Mouse (Mus musculus) kidney, adult 18-20 months (tissue): ENCODE data around the gene Dlgap1.

Experiments
- DNase-seq: peaks from one replicate; pipeline ENCODE4 v3.0.0; 2021

Dlgap1 gene

DNA sequence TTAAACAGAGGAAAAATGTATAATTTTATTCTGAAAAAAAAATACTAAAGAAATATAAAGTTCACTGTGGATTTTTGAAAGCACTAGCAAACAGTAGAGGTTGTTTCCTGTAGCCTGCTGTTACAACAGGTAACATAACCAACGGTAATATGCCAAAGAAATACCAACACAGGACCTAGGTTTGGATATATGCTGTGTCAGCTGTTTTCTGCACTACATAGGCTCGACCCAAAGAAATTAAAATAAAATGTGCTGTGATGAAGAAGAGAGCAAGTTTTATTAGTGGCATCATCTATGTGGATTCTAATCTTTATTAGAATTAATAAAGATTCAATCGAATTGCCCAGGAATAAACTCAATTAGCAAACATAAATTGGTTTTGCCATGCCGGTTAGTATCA lies 378.5 kb downstream of the Dlgap1 start:
- DNase-seq = no peak

DNA sequence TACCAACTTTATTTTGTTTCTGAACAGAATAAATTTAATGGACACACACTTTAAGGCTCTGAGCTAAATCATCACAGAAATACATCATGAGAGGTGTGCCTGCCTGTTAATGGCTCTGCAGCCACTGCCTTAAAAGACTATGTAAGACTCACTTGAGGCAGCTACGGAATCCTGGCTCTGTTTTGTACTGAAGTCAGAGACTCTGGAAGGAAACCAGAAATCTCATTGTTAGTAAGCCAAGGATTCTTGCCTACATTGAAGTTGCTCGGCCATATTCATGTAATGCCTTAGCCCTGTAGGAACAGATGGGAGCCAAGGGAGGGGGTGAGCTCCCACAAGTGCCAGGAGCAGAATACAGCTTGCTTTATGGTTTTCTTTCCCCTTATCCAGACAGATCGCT lies 394.7 kb downstream of the Dlgap1 start:
- DNase-seq = no peak

DNA sequence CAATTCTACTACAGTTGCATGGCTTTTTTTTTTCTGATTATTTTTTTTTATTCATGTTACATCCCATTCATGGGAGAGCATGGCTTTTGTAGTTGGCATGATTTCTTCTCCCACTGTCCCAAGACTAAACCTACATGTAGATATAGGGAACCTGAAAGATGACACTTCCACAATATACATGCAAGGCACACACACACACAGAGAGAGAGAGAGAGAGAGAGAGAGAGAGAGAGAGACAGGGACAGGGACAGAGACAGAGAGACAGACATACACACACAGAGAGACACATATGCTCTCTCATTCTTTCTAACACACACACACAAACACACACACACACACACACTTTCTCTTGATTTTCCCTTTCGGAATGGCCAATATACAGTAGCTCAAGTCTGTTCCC lies 395.1 kb downstream of the Dlgap1 start:
- no peak for DNase-seq

GRCm38 (mm10) chr17:70369124-70369523 lies 400.3 kb downstream of the Dlgap1 start:
- no peak for DNase-seq

- no peak for DNase-seq
Observed at GRCm38 (mm10) chr17:70377020-70377419, 408.1 kb downstream of the Dlgap1 start.

GRCm38 (mm10) chr17:70388447-70388846 lies 419.6 kb downstream of the Dlgap1 start:
- DNase-seq = no peak

DNA sequence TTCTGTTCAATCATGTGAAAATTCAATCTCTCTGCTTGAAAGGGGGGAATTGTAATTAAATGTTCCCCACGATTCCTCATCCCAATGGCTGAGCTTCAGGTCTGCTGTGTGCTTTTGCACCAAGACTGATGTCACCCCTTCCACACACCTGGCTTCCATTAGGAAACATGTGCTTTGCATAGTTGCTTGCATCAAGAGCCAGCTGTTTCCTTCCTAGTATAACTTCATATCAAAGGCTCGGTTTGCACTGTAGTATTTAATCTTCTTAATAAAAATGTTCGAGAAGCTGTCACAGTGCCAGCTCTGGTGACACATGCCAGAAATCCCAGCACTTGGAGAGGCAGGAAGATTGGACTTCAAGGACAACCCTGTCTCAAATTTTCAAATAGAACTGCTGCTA lies 428.3 kb downstream of the Dlgap1 start:
- no peak for DNase-seq

- DNase-seq = no peak
Observed at GRCm38 (mm10) chr17:70397708-70398107, 428.8 kb downstream of the Dlgap1 start.

GRCm38 (mm10) chr17:70401909-70402308 lies 433.0 kb downstream of the Dlgap1 start:
- no peak for DNase-seq

GRCm38 (mm10) chr17:70403750-70404149 lies 434.9 kb downstream of the Dlgap1 start:
- DNase-seq = no peak

GRCm38 (mm10) chr17:70414202-70414601 lies 445.3 kb downstream of the Dlgap1 start:
- DNase-seq = no peak

DNA sequence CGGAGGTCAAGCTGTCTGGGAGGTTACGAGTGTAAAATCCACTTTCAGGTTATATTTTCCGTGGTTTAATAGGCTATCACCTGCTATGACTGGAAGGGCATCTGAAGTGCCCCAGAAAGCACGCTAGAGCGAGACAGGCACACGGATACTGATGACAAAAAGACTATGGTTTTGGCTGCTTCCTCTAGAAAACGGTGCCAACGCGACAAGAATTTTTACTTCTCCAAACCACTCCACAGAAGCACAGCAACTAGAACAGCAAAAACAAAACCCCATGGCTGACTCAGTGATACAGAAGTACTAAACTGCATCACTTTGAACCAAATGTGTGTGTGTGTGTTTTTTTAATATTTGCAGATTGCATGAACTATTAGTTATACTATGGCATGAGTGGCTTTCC lies 459.0 kb downstream of the Dlgap1 start:
- no peak for DNase-seq

DNA sequence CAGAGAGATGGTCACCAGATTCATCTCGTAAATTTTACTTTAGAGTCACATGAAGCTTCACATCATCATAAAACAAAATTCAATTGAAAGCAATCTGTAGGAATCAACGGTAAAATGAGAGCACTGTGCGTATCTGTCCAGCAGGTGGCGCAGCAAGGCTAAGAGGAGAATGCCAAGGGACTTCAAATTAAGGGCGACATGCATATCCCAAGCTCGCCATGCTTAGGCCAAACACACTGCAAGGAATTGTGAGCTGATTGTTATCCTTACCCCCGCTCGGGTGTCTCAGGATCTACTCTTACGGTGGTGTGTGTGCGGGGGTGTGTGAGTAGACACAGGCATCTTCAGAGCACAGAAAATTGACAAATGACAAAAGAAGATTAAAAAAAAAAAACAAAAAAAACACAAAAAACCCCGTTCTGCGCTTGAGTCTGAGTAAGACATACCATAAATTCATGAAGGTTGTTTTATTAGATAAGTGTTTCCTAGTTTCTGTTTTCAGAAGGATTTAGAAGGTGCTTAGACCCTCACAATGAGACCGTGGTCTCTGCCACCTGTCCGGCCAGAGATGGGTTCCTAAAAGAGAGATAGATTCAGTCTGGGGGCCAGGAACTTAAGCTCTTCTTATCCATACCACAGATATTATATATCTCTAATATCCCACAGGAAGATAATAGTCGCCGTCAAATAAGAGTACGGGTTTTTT lies 461.0 kb downstream of the Dlgap1 start:
- peak; percentile 67 for DNase-seq

DNA sequence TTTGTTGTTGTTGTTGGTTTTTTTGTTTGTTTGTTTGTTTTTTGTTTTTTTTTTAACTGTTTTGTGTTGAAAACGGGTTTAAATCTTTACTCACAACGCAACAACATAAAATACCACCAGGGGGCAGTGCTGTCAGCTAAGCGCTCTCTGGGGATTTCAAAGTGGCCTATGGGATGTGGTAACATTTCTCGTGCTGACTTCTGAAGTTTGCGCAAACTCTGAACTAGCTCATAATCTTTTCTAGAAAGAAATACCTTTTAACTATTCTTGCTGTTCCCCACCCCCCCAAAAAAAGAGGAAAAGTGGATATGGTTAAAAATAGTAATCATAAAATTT lies 461.5 kb downstream of the Dlgap1 start:
- DNase-seq = peak; percentile 8

DNA sequence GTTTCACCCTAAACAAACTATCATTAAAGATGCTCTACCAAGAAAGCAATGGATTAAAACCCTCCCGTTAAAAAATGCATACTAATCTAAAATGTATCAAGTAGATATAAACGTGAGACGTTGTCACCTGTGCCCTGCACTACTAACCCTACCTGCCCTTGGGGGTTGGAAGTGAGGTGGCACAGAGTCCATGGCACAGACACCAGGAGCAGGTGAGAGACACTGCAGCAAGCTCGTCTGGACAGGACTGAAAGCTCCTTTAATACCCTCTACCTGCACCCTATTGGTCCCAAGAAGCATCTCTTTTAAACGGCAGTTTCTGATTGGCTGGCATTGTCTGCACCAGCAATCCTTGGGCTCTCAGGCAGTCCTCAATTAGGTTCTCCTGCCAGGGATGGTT lies 464.0 kb downstream of the Dlgap1 start:
- DNase-seq = no peak

GRCm38 (mm10) chr17:70434549-70434948 lies 465.7 kb downstream of the Dlgap1 start:
- DNase-seq = no peak

DNA sequence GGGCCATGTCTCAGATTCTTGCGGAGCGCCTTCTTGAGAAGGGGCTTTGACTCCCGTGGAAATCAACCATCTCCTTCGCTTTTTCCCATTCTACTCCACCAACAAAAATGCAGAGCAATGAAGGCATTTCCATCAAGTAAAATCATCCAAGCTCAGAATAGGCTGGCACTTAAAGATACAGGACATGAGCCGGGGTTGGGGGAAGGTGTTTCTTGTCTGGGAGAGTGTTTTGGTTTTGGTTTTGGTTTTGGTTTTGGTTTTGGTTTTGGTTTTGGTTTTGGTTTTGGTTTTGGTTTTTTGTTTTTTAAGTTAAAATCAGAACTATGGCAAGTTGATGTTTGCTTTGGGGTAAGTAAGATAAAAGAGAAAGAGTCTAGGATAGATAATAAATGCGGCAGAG lies 466.7 kb downstream of the Dlgap1 start:
- DNase-seq = no peak

DNA sequence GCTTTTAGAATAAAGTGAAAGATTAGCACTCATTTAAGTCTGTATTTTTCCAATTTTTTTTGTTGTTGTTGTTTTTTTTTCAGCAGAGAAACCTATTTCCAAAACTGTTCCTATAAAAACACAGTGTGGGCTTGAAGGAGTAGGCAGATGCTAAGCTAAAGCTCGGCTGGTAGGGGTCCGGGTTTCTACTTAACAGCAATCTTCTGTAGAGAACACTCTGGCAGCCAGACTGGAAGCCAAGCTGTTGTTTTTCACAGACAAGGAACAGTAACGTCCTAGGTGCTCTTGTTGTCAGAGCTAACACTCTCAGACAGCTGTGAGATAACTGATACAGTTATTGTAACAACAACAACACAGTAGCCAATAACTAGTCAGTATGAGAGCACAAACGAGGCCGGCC lies 468.4 kb downstream of the Dlgap1 start:
- no peak for DNase-seq

- no peak for DNase-seq
Observed at GRCm38 (mm10) chr17:70442976-70443375, 474.1 kb downstream of the Dlgap1 start.

- no peak for DNase-seq
Observed at GRCm38 (mm10) chr17:70446451-70446850, 477.6 kb downstream of the Dlgap1 start.

- no peak for DNase-seq
Observed at GRCm38 (mm10) chr17:70455036-70455435, 486.2 kb downstream of the Dlgap1 start.

- no peak for DNase-seq
Observed at GRCm38 (mm10) chr17:70457103-70457502, 488.2 kb downstream of the Dlgap1 start.

GRCm38 (mm10) chr17:70462231-70462630 lies 493.4 kb downstream of the Dlgap1 start:
- no peak for DNase-seq

DNA sequence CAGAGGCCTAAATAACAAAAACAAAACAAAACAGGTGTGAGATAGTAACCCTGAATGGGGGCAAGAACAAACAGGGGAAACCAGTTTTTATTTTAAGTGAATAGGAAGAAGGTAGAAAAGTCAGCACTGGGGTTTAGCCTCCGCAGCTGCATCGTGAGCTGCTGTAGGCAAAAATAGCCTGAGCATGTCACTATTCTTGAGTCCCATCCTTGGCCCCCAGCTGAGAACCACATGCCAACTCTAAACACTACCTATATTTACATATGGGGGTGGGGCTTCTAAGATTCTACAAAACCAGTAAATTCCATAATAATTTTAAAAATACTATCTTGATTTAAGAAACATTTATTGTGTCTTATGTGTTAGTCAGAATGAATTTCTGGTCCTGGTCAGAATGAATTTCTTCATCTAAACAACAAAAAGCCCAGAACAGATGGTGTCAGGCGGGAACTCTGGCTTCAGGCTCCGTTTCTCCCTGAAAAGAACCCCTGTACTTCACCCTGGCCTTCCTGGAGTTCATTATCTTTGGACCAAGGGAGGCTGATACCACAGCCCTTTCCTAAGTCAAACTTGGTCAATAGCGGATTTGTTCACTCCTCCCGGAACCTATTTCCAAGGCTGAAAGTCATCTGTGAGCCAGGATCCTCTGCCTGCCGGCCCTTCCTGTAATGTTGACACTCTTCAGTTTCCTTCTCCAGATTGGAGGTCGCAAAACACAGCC lies 494.1 kb downstream of the Dlgap1 start:
- DNase-seq = no peak

DNA sequence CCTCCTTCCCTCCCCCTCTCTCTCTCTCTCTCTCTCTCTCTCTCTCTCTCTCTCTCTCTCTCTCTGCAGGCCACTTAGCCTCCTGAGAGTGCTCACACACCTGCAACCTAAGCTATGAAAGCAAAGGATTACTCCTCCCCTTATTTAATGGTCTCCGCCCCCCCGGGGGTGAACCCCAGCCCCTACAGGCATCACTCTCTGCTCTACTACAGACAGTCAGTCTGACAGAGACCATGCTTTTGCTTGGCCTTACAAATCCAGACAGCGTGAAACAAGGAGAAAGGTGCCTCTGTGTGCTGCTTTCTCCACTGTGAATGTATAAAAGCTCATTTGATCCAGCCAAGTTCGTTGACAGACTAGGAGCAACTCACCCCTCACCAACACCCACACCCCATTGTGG lies 497.5 kb downstream of the Dlgap1 start:
- no peak for DNase-seq
